Comparison of ENCODE assay signal across 11 mouse cellular contexts in genomic region chr2:110019656-110020055, GRCm38 (mm10). TPM values are rescaled to one million over a fixed set of nuclear protein-coding genes. Genes with fewer than 3 reads are reported as not detected.
DNase-seq lines count a peak whose midpoint lies in the region; ATAC-seq and TF ChIP-seq lines count a peak whose summit lies in the region.
"Had no signal": no experiment of that assay in that cellular context is flagged by ENCODE, and none has a peak within 500 bp of the region (broad histone marks: within the 10 kb centered on the region; RNA-seq: fewer than 3 reads in every experiment).

No protein-coding gene starts in this region.

- no peak for TF ChIP-seq POLR2A in heart, adult 2 months (IDR thresholded peaks at IDR 0.05; ENCODE audit: insufficient read depth, low read depth, low read length)

- H3K27me3 ChIP-seq in heart, embryonic 15.5 days, result no peaks in the 10 kb centered on the region
- H3K27me3 ChIP-seq in heart, adult 2 months (ENCODE audit: control insufficient read depth, insufficient read depth, low read length), result no peaks in the 10 kb centered on the region
- no peaks in the 10 kb centered on the region for H3K27me3 ChIP-seq in embryonic facial prominence, embryonic 12.5 days
- H3K27me3 ChIP-seq in midbrain, embryonic 11.5 days (ENCODE audit: control insufficient read depth, insufficient read depth, low read length), result no peaks in the 10 kb centered on the region
- H3K27me3 ChIP-seq: CH12.LX had no signal

- H3K36me3 ChIP-seq in heart, embryonic 15.5 days, result peaks cover 4% of the 10 kb centered on the region; the same call in 1 of the 2 replicates
- H3K36me3 ChIP-seq in heart, adult 2 months (ENCODE audit: control insufficient read depth, insufficient read depth, low read length), result no peaks in the 10 kb centered on the region
- peaks cover 14% of the 10 kb centered on the region; the same call in 1 of the 2 replicates for H3K36me3 ChIP-seq in embryonic facial prominence, embryonic 12.5 days
- peaks cover 10% of the 10 kb centered on the region for H3K36me3 ChIP-seq in midbrain, embryonic 11.5 days (ENCODE audit: control insufficient read depth, insufficient read depth, low read length)

- no peak for DNase-seq in heart, adult 2 months
- DNase-seq in gastrocnemius, postnatal 25 days, result peak; percentile 55
- no peak for DNase-seq in midbrain, embryonic 11.5 days (ENCODE audit: low spot score, missing footprints)
- no peak for DNase-seq in c-Kit-positive CD71-positive TER-119-positive erythroid progenitor cells, embryonic 14.5 days (ENCODE audit: low spot score)
- no peak for DNase-seq in left cerebral cortex, postnatal 36 days (ENCODE audit: low spot score in 2 of 2)
- DNase-seq in right cerebral cortex, postnatal 4 days, result no peak
- DNase-seq: layer of hippocampus, adult 9-11 months had no signal

- 83% methylated on average over 4 of the region's 4 CpGs for WGBS in heart, embryonic 15.5 days
- whole genome bisulfite sequencing in heart, adult 2 months, result 59% methylated on average over 4 of the region's 4 CpGs
- 87% methylated on average over 4 of the region's 4 CpGs for WGBS in embryonic facial prominence, embryonic 12.5 days
- 87% methylated on average over 4 of the region's 4 CpGs for WGBS in midbrain, embryonic 11.5 days

- H3K4me1 ChIP-seq in heart, embryonic 15.5 days (replicated peaks), result peaks cover 26% of the 10 kb centered on the region
- no peaks in the 10 kb centered on the region for H3K4me1 ChIP-seq in heart, adult 2 months (ENCODE audit: control insufficient read depth, insufficient read depth, low read length)
- peaks cover 18% of the 10 kb centered on the region for H3K4me1 ChIP-seq in embryonic facial prominence, embryonic 12.5 days
- H3K4me1 ChIP-seq in midbrain, embryonic 11.5 days (ENCODE audit: control insufficient read depth, insufficient read depth, low read length), result peaks cover 23% of the 10 kb centered on the region

- TF ChIP-seq EP300 in heart, adult 2 months (IDR thresholded peaks at IDR 0.05; ENCODE audit: insufficient read depth, low read depth, low read length), result no peak

- peak overlapping the region; percentile 85 for H3K4me2 ChIP-seq in heart, embryonic 15.5 days
- peak overlapping the region; percentile 83; the same call in 1 of the 2 replicates for H3K4me2 ChIP-seq in embryonic facial prominence, embryonic 12.5 days (replicated peaks)
- peak overlapping the region; percentile 81 for H3K4me2 ChIP-seq in midbrain, embryonic 11.5 days

- 0 out of 2 replicates have a peak overlapping the region, but pooled peaks have one; percentile 5 for H3K4me3 ChIP-seq in heart, embryonic 15.5 days
- no peak overlapping the region for H3K4me3 ChIP-seq in heart, adult 2 months
- H3K4me3 ChIP-seq in embryonic facial prominence, embryonic 12.5 days, result no peak overlapping the region
- no peak overlapping the region for H3K4me3 ChIP-seq in midbrain, embryonic 11.5 days (ENCODE audit: low read depth, low read length)

- peak overlapping the region; percentile 31; the same call in 1 of the 2 replicates for H3K9ac ChIP-seq in heart, embryonic 15.5 days
- H3K9ac ChIP-seq in heart, adult 2 months (ENCODE audit: low read depth, low read length), result no peak overlapping the region
- H3K9ac ChIP-seq in embryonic facial prominence, embryonic 12.5 days, result no peak overlapping the region
- peak overlapping the region; percentile 85; the same call in 1 of the 2 replicates for H3K9ac ChIP-seq in midbrain, embryonic 11.5 days (ENCODE audit: low read length)

- no peaks in the 10 kb centered on the region for H3K9me3 ChIP-seq in heart, embryonic 15.5 days (replicated peaks)
- no peaks in the 10 kb centered on the region for H3K9me3 ChIP-seq in embryonic facial prominence, embryonic 12.5 days
- no peaks in the 10 kb centered on the region for H3K9me3 ChIP-seq in midbrain, embryonic 11.5 days (ENCODE audit: control insufficient read depth, low read length)

- ATAC-seq in heart, embryonic 15.5 days (replicated peaks; ENCODE audit: insufficient number of reproducible peaks, insufficient read depth, low FRiP score, low read depth), result no peak
- ATAC-seq in embryonic facial prominence, embryonic 12.5 days (ENCODE audit: insufficient number of reproducible peaks, insufficient read depth, low FRiP score, low TSS enrichment), result no peak
- no peak for ATAC-seq in midbrain, embryonic 11.5 days (ENCODE audit: low FRiP score)
- ATAC-seq: activated CD4-positive, CD25-positive, alpha-beta regulatory T cell, adult 4 months had no signal

- TF ChIP-seq CTCF in heart, adult 2 months (IDR thresholded peaks at IDR 0.05), result no peak

- intact Hi-C loops in heart, adult 2 months (cut with DNase I), result loop anchor here (5.0 kb wide), 3 partner anchors 102 to 188 kb away; partner anchors contain the start of genes Lgr4 and Lin7c
- intact Hi-C loops in left cerebral cortex, postnatal 36 days (cut with DNase I), result loop anchor here (5.0 to 10.0 kb wide), 3 partner anchors 102 to 185 kb away; partner anchors contain the start of gene Lgr4

- no peaks in the 10 kb centered on the region for H3K79me2 ChIP-seq in heart, adult 2 months (replicated peaks; ENCODE audit: control insufficient read depth, insufficient read depth, low read length)

- no peak overlapping the region for H3K27ac ChIP-seq in heart, embryonic 15.5 days
- no peak overlapping the region for H3K27ac ChIP-seq in heart, adult 2 months
- no peak overlapping the region for H3K27ac ChIP-seq in embryonic facial prominence, embryonic 12.5 days
- H3K27ac ChIP-seq in midbrain, embryonic 11.5 days (ENCODE audit: low read depth, low read length), result no peak overlapping the region

RNA-seq across cellular contexts. Expression of gene Ccdc34, which starts 2.0 kb away (rescaled TPM):
- 24.6 and 29.8 TPM in 2 replicates for polyA plus RNA-seq in heart, embryonic 15.5 days (2015; fragmentation: Nextera tagmentation; extraction: Ambion mirVana)
- total RNA-seq in heart, adult 2 months (2021), result 1 to 10 TPM; 4.1 to 4.6 TPM
- polyA plus RNA-seq in heart, adult 2 months (2012; rRNA removed), result 1.8 and 2.3 TPM in 2 replicates
- polyA plus RNA-seq in embryonic facial prominence, embryonic 12.5 days (2016; fragmentation: Nextera tagmentation; extraction: Ambion mirVana), result 45.7 and 51.0 TPM in 2 replicates
- total RNA-seq in gastrocnemius, postnatal 25 days (2021), result 1 to 10 TPM; 3.4 to 3.9 TPM
- polyA plus RNA-seq in midbrain, embryonic 11.5 days (2014; fragmentation: Nextera tagmentation; extraction: Ambion mirVana), result 59.0 and 67.9 TPM in 2 replicates
- 10 to 100 TPM; 12.1 to 14.4 TPM for total RNA-seq in left cerebral cortex, postnatal 36 days (2021)

Comparison
In these comparisons a context has a peak if more than half of its experiments do, and no peak if none do; other contexts are left out.
1. H3K9ac ChIP-seq: peak in heart, embryonic 15.5 days (single experiment) and midbrain, embryonic 11.5 days (single experiment); none in heart, adult 2 months (single experiment) and embryonic facial prominence, embryonic 12.5 days (single experiment).
2. Peak in every context shown above with its lines, with median percentiles within 50 percentile points of each other: H3K4me2 ChIP-seq.